Mouse (Mus musculus) megakaryocyte, embryonic 14.5 days (primary cell): ENCODE results near the gene Smbd1.

Experiments
- FLI1 ChIP-seq: IDR thresholded peaks from 2 replicates; pipeline ENCODE4 v1.6.1; 2012; ENCODE audit warnings: low read length, inconsistent platforms, mixed read lengths
- GATA1 ChIP-seq: IDR thresholded peaks from 3 replicates; pipeline ENCODE4 v1.6.1; 2012; ENCODE audit warnings: mixed read lengths, low read length, inconsistent platforms, borderline replicate concordance

- TF ChIP-seq GATA1 (no peak), FLI1 (no peak)
Measured at GRCm38 (mm10) chr16:32853492-32854049, 43.3 kb upstream of the Smbd1 start.
